Mouse (Mus musculus) central nervous system, embryonic 11.5 days (tissue): Measurements from ENCODE around the gene Fuca1. TPM values are rescaled to one million over a fixed set of nuclear protein-coding genes. Genes with fewer than 3 reads are reported as not detected.

ENCODE experiments used
- polyA plus RNA-seq: library from polyadenylated mRNA; depleted of rRNA; stranded (reverse); fragments of >200 nt; gene quantifications from 2 replicates; pipeline ENCODE4 v1.2.3, GENCODE M21; 2012; rRNA removed

Fuca1 gene
- polyA plus RNA-seq: 31.6 and 41.2 TPM in 2 replicates

DNA sequence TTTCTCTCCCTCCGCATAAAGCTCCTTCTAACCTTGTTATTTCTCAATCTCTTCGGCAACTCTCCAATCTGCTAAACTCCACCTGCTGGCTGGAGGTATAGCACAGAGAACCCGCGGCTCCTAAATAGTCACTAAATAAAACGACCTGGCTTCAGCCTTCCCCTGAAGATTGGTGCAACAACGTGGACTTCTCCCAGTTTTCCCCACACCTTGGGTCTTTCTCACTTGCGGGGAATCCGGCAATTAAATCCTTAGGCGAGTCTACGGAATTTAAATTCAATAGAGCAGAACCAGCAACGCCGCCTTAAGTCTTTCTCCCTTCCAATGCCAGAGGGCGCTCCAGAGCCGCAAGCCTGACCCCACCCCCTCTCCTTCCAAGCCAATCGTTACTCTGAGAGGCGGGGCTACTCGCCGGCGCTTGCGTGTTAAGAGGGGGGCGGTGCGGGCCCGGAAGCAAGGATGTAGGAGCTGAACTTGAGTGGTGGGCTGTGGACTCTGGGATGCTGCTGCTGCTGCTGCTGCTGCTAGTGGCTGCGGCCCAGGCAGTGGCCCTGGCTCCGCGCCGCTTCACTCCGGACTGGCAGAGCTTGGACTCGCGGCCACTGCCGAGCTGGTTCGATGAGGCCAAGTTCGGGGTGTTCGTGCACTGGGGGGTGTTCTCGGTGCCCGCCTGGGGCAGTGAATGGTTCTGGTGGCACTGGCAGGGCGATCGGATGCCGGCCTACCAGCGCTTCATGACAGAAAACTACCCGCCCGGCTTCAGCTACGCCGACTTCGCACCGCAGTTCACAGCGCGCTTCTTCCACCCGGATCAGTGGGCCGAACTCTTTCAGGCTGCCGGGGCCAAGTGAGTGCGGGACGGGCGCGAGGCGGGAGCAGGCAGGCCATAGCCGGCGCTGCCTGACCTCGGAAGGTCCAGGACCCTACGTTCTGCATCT lies at the start of gene Fuca1:
Fuca1 (plus strand) TSS at position 432 of the 938 bp plus-strand sequence.

GRCm38 (mm10) chr4:135873526-135874202 lies 46.9 kb upstream of the Fuca1 start, which contains the start of gene Pnrc2:
Gene Pnrc2, minus strand, starts transcription at chr4:135873850.

GRCm38 (mm10) chr4:135895071-135895571 lies 25.4 kb upstream of the Fuca1 start, which contains the start of gene Cnr2:
Gene Cnr2, plus strand, starts transcription at chr4:135895394.

DNA sequence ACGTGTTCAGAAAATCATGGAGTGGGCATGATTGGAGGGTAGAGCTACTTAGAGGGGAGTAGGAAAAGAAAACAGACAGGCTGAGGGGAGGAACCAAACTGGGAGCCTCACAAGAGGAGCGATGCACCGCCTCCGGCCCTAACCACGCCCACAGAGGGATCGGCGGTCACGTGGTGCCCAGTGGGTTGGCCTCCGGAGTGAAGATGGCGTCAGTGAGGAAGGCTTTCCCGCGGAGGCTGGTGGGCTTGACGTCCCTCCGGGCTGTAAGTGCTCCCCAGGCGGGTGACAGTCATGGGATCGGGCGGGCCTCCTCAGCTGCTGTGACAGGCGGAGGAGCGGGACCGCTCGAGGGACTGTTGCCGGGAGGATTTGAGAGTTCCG lies 25.7 kb downstream of the Fuca1 start, which contains the start of gene Hmgcl:
Hmgcl (plus strand) TSS at position 171 of the 381 bp plus-strand sequence.

DNA sequence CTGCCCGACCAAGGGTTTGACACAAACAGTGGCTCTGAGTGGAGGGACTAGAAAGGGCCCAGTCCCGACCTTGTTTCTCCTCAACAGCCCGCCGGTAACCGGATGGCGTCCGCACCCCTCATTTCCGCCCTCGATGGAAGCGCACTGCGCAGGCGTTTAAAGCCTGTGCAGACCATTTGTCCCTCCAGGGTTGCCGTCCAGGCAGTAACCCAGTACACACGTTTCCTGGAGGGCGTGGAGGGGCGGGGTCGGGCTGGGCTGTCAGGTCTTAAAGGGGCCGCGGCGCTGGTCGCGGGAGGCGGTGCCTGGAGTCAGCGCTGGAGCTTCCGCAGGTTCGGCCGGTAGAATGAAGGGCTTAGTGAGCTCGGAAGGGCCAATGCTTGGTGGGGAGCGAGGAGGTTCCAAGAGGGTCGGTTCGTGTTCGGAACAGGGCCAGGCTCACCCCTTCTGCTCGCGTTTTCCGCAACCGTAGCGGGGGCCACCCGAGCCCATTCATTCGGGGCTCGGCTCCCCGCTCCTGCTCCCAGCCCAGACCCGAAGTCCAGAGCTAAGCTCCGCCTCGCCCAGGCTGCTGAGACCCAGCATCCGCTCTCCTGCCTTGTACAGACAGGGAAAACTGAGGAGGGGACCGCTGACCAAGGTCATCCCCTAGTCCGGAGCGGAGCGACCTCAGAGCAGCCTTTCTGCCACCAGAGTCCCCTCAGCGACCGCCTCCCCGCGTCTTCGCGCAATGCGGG lies 43.1 kb downstream of the Fuca1 start, which contains the start of gene Gale:
Gale (plus strand) TSS at position 271 of the 737 bp plus-strand sequence.

DNA sequence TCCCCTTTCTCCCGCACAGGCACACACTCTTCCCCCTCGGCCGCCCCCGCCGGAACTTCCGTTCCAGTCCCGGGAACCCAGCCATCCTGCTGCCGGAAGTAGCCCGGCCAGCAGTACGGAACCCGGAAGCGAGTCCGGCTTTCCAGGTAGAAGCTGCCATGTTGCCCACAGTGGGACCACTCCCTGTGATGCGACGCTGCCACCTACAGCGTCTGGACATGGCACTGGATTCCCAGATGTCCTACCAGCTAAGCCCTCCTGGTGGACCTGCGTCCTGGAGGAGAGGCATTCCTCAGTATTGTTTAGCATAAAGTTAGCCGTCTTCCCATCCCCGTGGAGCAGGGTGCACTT lies 52.0 kb downstream of the Fuca1 start, which contains the start of gene Lypla2:
Lypla2 (minus strand) TSS at position 71 of the 351 bp plus-strand sequence.

GRCm38 (mm10) chr4:135986943-135987710 lies 66.6 kb downstream of the Fuca1 start, which contains the start of gene Pithd1:
Gene Pithd1, minus strand, starts transcription at chr4:135987264.

Other genes with a start within 250 kb of the Fuca1 start
- 0.34 and 0.87 TPM in 2 replicates for gene Ifnlr1, start 234.4 kb upstream of the Fuca1 start, polyA plus RNA-seq
- 0.07 and 0.10 TPM in 2 replicates for gene Il22ra1, start 192.6 kb upstream of the Fuca1 start, polyA plus RNA-seq
- gene Myom3, start 161.0 kb upstream of the Fuca1 start, polyA plus RNA-seq: 0.04 and 1.9 TPM in 2 replicates
- 161 and 212 TPM in 2 replicates for gene Srsf10, start 65.0 kb upstream of the Fuca1 start, polyA plus RNA-seq
- 119 and 142 TPM in 2 replicates for gene Pnrc2, start 46.9 kb upstream of the Fuca1 start, polyA plus RNA-seq
- gene Cnr2, start 25.3 kb upstream of the Fuca1 start, polyA plus RNA-seq: 0.45 and 0.46 TPM in 2 replicates
- gene Hmgcl, start 25.7 kb downstream of the Fuca1 start, polyA plus RNA-seq: 45.1 and 46.8 TPM in 2 replicates
- 27.9 TPM in 2 replicates for gene Gale, start 43.0 kb downstream of the Fuca1 start, polyA plus RNA-seq
- 112 and 118 TPM in 2 replicates for gene Lypla2, start 51.9 kb downstream of the Fuca1 start, polyA plus RNA-seq
- gene Pithd1, start 66.5 kb downstream of the Fuca1 start, polyA plus RNA-seq: 40.5 and 50.9 TPM in 2 replicates
- 23.0 and 26.1 TPM in 2 replicates for gene Eloa, start 101.0 kb downstream of the Fuca1 start, polyA plus RNA-seq
- 1,444 and 2,797 TPM in 2 replicates for gene Rpl11, start 132.7 kb downstream of the Fuca1 start, polyA plus RNA-seq
- 276 and 283 TPM in 2 replicates for gene Id3, start 222.8 kb downstream of the Fuca1 start, polyA plus RNA-seq